ENCODE assay signal across 8 mouse cellular contexts in genomic region chr3:65769666-65770065, GRCm38 (mm10).
A peak's percentile ranks its signal among the peaks of the same experiment; 100 is the strongest.
DNase-seq lines count a peak whose midpoint lies in the region; ATAC-seq and TF ChIP-seq lines count a peak whose summit lies in the region.
"Not testable (repeated sequence)": the region's sequence is repeated elsewhere in the genome, so short reads cannot be mapped to it uniquely, and the experiment has no call there.

No protein-coding gene starts in this region.

- intact Hi-C loops in left cerebral cortex, postnatal 4 days (cut with DNase I) = not testable (repeated sequence)

- not testable (repeated sequence) for H3K27me3 ChIP-seq in myocyte (ENCODE audit: control insufficient read depth, insufficient read depth, insufficient read length)

- not testable (repeated sequence) for H3K79me2 ChIP-seq in myocyte (ENCODE audit: control insufficient read depth, insufficient read depth)

- not testable (repeated sequence) for H3K4me3 ChIP-seq in myocyte

- not testable (repeated sequence) for H3ac ChIP-seq in myocyte (ENCODE audit: control insufficient read depth, insufficient read length)

- peak; percentile 1 for DNase-seq in 416B (ENCODE audit: low read depth)
- DNase-seq in NIH3T3 (ENCODE audit: low read depth) = peak; percentile 71
- DNase-seq in brain, adult 2 months (ENCODE audit: low read depth, low spot score) = peak; percentile 9
- DNase-seq in cerebellum, postnatal 14 days = peak; percentile 41 to 48
- peak; percentile 12 for DNase-seq in left cerebral cortex, postnatal 4 days
- peak; percentile 3 for DNase-seq in lung, postnatal 36 days

- ATAC-seq in granulocyte monocyte progenitor cell, adult 5-6 weeks (replicated peaks; ENCODE audit: poor library complexity, severe bottlenecking) = peak; percentile 59

- not testable (repeated sequence) for H3K4me2 ChIP-seq in myocyte (ENCODE audit: low read depth)

- not testable (repeated sequence) for TF ChIP-seq POLR2A in myocyte (IDR thresholded peaks at IDR 0.05; ENCODE audit: insufficient read length, low read depth)

- H3K36me3 ChIP-seq in myocyte (ENCODE audit: control insufficient read depth, insufficient read depth) = not testable (repeated sequence)

TF ChIP-seq in myocyte, 11 proteins besides CTCF, POLR2A, EP300 and RAD21:
- peak; percentile 87 for TF ChIP-seq CEBPB (IDR thresholded peaks at IDR 0.05; ENCODE audit: insufficient read depth, poor library complexity, severe bottlenecking)

Comparison
In these comparisons a context has a peak if more than half of its experiments do, and no peak if none do; other contexts are left out.
1. DNase-seq: peak in every context shown above with its lines; median percentile 71 in NIH3T3; 44 in cerebellum, postnatal 14 days; 12 in left cerebral cortex, postnatal 4 days; 9 in brain, adult 2 months; 3 in lung, postnatal 36 days; 1 in 416B.